Mouse (Mus musculus) olfactory bulb, adult 2 months (tissue): ENCODE data around the gene Agxt2.

ENCODE experiments used
- CTCF ChIP-seq: fragments of 200-500 bp; IDR thresholded peaks from 2 replicates; pipeline ENCODE4 v1.5.1; 2012; ENCODE audit warnings: low read depth, mild to moderate bottlenecking, low read length, moderate library complexity; ENCODE audit not compliant: insufficient read depth
- POLR2A ChIP-seq: fragments of 200-500 bp; IDR thresholded peaks from 2 replicates; pipeline ENCODE4 v1.6.1; 2012; ENCODE audit warnings: mild to moderate bottlenecking, low read depth, low read length, moderate library complexity; ENCODE audit not compliant: insufficient read depth

DNA sequence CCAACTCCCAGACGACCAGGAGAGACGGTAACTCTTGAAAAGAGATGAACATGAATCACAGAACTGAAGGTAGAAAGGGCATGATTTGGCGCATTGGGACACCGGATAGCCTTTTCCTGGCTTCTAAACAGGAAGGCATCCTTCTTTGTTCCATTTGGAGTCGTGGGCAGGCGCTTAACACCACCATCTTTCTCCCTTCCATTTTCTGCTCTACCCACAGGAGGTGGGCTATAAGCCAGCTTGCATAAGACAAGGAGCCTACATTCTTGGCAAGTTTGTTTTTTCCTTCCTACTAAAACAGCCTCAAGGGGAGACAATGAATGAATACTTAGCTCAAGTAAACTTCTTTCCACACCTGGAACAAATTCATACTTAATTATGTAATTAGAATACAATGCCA, 55.3 kb downstream of the Agxt2 start:
- TF ChIP-seq POLR2A (no peak), CTCF (no peak)
